Mouse (Mus musculus) adrenal gland, adult 2 months (tissue): Measurements from ENCODE around the gene Snrnp35. TPM values are rescaled to one million over a fixed set of nuclear protein-coding genes. Genes with fewer than 3 reads are reported as not detected.
A peak's percentile ranks its signal among the peaks of the same experiment; 100 is the strongest.
"Not testable (repeated sequence)": the region's sequence is repeated elsewhere in the genome, so short reads cannot be mapped to it uniquely, and the experiment has no call there.

Experiments used
- DNase-seq: peaks from one replicate; pipeline ENCODE4 v3.0.0; 2021
- polyA plus RNA-seq: library from polyadenylated mRNA; depleted of rRNA; stranded (reverse); fragments of >200 nt; gene quantifications from 2 replicates; pipeline ENCODE4 v1.2.3, GENCODE M21; 2012
- total RNA-seq, 2 experiments: library from RNA; stranded (reverse); gene quantifications; 2 replicates each; pipeline ENCODE4 v1.2.3; 2021

Gene Snrnp35
- total and polyA plus RNA-seq, 3 experiments: 1.4 to 25.7 (median 19.0) TPM

DNA sequence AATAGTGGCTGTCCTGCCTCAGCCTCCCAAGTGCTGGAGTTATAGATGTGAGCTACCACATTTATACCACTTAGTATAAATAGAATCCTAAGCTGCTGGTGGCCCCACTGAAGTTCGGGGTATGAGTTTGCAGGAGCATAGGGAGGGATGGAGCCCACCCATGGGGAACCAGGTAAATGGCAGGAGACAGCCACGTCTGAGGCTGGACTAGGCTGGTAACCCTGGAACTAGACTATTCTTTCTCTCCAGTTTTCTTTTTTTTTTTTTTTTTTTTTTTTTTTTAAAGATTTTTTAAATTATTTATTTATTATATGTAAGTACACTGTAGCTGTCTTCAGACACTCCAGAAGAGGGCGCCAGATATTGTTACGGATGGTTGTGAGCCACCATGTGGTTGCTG lies 17.1 kb downstream of the Snrnp35 start:
- not testable (repeated sequence) for DNase-seq

DNA sequence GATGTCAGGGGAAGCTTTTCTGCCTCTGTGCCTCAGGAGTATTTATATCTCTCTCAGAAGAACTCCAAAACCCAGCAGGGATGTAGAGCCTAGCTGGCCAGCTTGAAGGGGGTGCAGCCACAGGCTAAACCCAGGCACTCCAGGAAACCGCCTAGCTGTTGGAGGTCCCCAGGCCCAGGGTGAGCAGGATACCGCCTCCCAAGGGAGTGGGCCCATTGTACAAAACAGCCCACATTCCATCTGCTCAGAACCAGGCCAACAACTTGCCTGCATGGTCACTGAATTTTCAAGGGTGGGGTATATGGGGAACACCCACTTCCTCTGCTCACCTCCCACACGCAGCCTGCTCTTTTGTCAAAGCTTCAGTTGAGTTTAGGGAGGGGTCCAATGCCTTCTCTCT lies 17.6 kb downstream of the Snrnp35 start:
- DNase-seq: no peak

DNA sequence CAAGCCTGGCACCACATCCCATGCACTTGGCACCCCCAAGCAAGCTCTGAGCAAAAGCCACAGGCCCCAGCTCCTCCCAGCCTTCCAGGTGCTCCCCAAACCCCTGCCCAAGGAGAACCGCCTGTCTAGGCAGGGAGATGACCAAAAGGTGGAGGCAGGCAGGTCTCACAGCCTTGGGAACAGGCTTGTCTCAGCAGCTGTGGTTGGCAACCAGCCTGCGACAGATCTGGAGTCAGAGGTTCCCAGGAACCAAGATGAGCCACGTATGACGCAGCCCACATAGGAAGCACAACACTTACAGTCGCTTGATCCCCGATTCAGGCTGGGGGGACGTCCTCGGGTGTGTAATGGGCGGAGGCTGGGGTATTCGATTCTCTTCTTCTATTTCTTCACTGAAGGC lies 18.6 kb downstream of the Snrnp35 start:
- DNase-seq: no peak

DNA sequence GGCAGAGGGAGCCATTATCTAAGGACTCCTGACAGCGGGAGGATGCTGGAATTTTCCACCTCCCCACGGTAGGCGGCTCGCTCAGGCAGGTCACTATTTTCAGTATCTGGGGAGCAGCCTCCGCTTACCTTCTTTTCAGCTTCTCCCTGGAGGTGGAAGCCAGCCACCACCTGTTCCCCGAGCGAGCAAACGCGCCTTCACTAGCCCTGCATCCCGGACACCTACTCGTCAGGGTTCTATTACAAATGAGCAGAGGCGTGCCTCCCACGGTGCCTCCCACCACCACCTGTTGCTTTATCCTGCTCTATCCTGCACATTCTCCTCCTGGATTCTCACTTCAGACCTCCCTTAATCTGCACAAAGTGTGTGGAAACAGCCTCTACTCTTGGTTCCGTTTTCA lies 20.8 kb downstream of the Snrnp35 start:
- no peak for DNase-seq

DNA sequence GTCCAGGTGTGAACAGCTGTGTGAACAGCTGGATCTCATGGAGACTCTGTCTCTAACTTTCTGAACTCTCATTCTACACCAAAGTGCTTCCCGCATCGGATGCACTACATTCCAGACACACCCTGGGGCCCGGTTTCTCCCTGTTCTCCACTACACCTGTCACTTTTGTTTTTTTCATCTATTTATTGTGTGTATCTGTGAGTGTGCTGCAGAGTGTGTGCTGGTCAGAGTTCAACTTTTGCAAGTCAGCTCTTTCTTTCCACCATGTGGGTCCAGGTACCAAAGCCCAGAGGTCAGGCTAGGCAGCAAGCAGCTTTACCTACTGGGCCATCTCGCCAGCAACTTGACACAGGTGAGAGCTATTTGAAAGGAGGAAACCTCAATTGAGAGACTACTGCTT lies 22.3 kb downstream of the Snrnp35 start:
- no peak for DNase-seq

DNA sequence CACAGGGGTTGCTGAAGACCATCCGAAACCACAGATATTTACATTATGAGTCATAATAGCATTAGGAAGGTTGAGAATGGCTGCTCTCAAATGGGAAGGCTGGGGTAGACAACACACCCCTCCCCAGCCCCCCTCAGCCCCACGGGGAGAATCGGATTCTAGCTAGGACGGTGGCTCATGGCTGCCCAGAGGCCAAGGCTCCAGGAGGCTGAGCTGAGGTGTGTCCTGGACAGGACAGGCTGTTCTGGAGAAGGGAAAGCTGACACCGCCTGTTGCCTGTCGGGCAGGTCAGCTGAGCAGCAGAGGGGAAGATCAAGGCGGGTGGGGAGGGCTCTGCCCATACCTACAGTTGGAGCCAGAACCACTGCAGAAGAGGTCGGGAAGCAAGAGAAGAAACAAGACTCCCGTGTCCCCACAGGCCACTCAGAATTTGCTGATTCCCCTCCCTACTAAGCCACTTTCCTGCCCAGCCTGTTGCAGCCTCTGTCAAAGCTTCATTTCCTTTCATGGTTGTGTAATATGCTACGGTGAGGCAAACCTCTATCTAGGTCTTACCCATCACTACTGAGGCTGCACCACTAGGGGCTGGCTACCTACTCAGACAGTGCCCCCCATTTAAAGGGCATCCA lies 23.9 kb downstream of the Snrnp35 start:
- no peak for DNase-seq

DNA sequence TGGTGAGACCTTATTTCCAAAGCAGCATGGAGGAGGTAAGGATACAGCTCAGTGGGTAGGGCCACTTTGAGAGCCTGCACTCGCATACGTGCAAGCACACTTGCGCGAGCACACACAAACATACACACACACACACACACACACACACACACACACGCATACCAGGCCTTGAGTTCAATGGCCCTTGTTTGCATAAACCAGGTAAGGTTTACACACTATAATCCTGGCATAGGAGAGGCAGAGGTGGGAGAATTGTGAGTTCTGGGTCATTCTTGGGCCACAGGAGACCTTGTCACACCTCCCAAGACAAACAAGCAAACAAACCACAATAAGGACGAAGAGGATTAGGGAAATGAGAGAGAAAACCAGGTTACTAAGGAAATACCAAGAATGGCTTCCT lies 26.3 kb downstream of the Snrnp35 start:
- no peak for DNase-seq

DNA sequence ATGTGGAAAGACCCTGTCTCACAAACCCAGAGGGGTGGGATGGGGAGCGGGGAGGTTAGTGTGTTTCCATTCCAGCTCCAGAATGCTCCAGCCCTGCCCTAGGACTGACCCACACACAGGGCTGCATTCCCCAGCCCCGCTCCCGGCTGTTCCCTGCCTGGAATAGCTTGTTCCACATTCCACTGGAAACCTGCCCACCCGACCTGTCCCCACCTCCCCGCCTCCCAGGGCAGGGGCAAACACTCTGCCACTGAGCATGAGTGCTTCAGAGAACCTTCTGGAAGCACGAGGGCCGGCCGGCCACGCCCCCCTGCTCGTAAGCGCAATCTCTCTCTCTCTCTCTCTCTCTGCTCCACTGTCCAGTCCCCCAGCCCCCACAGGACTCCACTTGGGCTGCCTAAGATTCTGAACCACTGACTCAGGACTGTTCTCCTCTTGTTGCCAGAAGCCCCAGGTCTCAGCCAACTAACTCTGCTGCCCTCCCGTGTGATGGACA lies 26.9 kb downstream of the Snrnp35 start:
- no peak for DNase-seq

DNA sequence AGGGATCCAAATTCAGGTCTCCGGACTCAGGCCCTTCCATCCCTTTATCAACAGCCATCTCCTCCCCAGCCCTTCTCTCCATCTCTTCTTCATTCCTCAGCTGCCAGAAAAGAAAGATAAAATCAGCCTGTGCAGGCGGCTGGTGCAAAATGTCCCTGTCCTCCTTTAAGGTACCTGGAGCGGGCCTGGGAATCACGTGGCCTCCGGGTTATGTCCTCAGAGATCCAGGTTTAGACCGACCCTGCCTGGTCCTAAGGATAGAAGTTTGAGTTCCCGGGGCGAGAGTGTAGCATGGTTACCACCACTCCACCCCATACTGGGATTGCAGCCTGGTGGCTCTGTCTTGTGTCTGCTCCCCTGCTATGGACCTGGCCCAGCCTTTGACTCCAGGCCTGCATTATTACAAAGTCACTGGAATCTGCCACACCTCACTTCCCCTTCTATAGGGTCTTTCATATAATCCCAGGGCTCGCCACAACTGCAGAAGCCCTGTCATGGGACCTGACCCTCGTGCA lies 27.7 kb downstream of the Snrnp35 start:
- DNase-seq: no peak

DNA sequence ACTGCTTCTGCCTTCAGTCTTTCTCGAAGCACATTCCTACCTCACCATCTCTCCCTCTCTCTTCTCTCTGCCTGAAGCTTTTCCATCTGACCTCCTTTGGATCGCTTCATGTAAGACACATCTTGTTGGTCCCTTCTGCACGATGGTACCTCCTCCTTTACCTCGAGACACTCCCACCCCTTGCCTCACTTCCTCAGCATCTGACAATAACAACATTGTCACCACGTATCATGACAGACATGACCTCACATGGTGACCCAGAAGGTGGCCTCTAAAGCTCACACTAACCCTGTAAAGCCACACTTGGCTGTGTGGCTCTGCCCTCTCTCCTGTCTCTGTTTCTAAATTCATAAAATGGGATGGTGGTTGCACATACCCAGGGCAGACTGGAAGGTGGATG lies 32.9 kb downstream of the Snrnp35 start:
- DNase-seq: no peak

DNA sequence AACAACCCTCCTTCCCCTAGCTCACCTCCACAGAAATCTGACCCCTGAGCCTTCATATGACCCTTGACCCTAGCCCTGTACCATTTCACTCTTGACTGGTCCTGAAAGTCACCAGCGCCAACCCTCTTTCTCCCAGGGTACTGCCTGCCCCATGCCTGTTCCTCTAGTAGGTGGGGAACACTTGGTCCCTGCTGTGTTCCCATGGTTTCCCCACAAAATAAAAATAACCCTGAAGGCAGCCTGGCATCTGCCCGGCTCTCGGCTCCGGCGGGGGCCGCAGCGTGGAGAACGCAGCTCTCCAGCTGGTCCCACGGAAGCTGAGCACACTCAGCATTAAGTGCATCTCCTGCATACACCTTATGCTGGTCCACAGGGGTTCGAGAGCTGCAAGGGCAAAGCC lies 35.7 kb downstream of the Snrnp35 start:
- no peak for DNase-seq

DNA sequence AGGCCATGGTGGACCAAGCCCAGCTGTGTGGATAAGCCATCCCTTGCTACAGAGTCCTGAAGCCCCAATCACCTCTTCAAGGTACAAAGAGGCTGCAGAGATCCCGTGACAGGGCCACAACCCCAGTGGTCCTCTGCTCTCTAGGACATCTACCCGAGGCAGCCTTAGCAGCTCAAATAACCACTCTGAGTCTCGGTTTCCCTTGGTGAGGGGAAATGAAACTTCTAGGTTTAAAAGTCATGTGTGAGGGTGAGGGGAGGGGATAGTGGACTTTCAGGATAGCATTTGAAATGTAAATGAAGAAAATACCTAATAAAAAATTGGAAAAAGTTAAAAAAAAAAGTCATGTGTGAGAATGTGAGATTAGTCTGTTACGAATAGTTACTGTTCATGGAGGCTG lies 38.7 kb downstream of the Snrnp35 start:
- no peak for DNase-seq

DNA sequence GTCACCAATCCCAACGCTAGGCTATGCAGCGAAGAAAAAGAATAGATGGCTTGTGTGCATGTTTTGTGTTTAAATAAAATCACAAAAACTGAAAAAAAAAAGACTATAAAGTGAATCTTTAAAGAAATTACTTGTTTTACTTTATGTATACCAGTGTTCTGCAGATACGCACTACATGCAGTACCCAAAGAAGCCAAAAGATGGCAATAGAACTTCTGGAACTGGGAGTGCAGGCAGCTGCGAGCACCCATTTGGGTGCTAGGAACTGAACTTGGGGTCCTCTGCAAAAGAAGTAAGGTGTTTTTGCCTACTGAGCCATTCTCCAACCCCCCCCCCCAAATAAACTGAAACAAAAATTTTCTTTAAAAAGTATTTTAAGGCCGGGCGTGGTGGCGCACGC lies 40.1 kb downstream of the Snrnp35 start:
- no peak for DNase-seq

DNA sequence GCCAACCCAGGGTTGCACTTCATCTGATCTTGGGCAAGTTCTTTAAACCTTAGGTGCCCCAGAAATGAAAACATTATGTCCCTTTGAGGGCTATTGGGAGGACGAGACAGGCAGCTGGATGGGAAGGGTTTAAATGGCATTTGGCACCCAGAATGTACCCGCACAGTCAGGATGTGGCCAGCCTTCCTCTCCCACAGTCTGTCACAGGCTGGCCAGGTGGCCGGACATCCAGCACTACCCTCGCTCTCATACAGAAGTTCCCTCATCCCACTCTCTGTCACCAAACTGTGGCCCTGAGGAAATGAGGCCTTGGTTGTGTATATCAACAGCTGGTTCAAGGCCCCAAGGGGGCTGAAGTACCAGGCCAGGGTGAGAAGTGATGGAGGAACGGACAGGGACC lies 42.0 kb downstream of the Snrnp35 start:
- DNase-seq: no peak

DNA sequence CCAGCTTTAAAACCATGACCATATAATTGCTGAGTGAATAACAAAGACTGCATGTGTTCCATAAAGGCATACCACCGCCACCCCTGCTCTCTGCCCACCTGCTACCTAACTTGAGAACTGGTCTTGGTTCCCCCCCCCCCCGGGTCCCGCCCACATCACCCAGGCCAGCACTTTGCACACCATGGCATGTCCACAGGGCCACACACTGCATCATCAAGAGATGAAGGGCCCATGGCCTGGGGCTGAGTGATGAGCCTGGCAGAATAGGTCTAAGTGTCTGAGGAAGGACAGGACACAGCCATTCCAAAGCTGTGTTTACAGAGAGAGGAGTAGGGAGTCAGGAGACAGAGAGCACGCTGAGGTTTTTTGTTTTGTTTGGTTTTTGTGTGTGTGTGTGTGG lies 45.4 kb downstream of the Snrnp35 start:
- DNase-seq: no peak

DNA sequence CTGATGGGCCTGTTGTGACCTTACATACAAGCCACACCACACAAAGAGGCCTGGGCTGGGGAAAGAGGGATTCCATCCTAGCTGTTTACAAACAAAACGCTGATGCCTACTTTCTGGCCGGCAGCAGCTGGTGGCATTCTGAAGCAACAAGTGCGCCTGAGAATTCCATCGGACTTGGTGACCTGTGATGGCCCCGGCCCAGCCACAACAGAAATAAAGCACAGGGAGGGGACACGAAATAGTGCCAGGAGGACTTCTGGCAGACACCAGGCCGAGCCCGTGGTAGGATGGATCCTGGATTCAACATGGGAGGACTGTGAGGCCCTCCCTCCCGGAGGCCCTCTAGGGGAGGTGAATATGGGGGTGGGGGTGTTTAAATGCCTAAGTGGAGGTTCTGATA lies 45.9 kb downstream of the Snrnp35 start:
- DNase-seq: no peak

DNA sequence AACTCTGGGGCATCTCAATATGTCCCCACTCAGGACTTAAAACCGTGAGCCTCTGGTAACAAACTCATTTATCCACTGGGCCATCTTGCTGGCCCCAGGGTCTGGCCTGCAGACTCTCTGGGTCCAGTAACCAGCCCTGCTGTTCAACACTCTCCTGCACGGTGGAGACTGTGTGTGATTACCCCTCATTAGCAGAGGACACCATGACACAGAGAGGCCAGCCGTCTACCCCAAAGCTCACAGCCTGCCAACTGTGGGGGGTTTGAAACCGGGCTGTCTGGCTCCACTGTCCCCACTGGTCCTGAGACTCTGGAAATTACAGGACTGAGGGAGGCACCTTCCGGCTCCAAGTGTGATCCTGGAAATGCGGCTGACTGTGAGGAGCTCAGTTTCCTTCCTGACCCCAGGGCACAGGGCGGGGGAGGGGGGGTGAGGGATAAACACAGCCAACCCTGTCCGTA lies 46.3 kb downstream of the Snrnp35 start:
- DNase-seq: peak; percentile 42

DNA sequence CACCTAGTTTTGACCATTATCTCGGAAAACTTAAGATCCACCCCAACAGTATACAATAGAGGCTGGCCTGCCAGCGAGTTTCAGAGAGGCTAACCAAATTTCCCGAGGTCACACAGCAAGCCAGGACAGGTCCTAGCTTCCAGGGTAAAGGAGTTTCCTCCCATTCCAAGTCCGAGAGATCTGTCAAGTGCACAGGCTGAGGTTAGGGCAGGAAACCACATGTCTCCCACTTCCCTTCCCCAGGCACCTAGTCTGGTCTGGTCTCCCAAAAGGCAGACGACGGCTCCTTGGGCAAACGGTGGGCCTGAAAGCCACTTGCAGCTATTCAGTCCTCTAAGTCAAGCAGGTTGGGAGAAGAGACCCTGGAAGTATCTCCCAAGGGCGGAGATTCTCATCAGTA lies 46.8 kb downstream of the Snrnp35 start:
- DNase-seq: no peak

DNA sequence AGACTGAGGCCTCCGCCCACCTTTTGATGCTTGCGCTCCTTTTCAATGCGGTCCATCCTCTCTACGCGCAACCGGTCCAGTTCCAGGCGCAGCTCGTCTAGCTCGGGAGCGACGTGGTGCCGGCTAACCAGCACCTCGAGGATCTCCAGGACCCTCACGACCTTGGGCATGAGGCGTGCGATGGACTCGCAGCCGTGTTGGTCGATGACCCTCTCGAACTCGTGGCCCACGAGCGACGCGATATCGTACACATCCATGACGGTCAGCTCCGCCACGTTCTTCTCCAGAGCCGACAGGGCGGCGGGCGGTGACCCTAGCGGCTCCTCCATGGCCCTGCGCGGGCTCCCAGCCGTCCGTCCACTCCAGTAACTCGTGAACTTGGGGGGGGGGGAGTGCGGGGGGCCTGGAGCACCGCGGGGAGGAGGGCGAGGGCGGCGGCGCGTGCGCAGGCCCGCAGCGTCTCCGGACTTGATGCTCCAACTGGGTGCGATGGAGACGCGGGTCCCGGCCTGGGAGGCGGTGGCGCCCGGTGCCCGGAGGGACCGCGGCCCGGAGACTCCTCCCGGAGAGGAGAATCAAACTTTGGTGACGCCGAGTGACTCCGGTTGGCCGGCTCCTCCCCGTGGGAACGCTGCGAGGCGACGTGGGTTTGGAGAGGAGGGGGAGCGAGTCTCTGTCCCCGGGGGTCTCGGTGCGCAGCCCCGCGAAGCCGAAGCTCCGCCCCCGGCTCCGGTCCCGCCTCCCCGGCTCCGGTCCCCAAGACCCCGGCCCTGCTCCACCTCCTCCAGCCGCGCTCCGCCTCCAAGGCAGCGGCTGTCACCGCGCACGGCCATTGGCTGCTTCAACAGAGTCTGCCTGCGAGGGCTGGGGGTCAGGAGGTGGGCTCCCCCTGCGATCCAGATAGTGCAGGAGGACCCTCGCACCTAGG lies 48.0 kb downstream of the Snrnp35 start, which contains the start of gene Rilpl1:
TSS of gene Rilpl1 (minus strand) at position 737 of the 928 bp plus-strand sequence.
- peak; percentile 91 for DNase-seq

DNA sequence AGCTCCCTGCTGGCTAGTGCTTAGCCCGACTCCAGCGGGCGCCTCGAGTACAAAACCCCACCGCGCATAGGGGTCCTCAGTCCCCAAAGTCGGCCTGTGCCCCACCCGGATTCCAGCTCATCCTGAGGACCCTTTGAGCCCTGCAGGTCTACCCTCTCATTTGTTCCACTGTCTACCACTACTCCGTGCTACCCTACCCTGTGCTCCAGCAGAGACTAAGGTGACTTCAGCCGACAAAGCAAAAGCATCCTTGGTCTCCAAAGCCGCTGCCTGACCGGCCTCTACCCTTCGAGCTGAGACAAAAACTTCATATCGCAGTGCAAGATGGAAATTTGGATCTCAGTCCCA lies 48.6 kb downstream of the Snrnp35 start:
- DNase-seq: no peak

DNA sequence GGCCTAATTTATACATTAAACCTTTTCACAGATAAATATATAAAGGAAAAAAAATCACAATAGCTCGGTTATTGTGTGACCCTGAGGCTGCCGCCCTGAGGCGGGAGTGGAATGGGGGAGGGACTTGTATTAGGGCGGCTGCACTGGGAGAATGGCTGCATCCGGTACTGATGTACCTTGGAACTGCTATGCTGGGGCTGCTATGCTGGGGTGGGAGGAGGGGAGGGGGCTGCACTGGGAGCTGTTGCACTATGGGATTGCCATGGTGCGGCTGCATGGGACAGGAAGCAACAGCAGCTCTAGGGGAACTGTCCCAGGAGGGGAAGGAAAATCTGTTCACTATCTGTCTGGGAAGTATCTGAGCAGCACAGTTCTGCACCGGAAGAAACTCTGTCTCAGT lies 49.5 kb downstream of the Snrnp35 start:
- no peak for DNase-seq

DNA sequence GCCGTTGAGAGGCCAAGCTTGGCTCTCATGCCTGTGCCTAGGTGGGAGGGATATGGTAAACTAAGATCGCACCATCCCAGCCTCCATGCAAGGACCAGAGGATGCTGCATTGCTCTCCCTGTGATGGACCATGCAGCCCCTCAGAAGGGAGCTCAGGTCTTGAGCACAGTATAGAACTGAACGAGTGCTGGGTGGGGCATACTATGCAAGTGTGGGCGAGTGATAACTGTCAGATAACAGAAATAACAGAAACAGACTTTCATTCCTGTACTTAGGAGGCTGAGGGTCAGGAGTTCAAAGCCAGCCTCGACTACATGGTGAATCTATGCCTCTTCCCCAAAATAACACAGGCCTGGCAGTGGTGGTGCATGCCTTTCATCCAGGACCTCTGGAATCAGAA lies 52.1 kb downstream of the Snrnp35 start:
- DNase-seq: no peak

DNA sequence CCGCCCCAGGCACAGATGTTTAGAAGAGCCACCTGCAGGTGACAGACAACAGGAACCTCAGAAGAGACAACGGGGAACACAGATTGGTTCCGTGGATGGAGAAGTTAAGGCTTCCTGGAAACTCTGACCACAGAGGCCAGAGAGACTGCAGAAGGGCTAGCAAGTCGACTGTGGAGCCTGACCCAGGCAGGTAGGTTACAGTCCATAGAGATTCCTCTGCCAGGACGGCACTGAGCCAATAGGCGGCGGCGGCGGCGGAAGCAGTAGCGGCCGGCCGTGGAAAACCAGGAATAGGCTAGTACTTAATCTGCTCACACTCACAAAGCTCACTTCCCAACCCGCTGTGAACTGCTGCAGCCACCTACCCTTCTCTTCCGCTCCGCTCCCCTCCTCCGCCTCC lies 53.8 kb downstream of the Snrnp35 start:
- DNase-seq: peak; percentile 71
